Mouse (Mus musculus) embryonic stem cell, embryonic (primary cell): ENCODE measurements around the gene Acap2.

Experiments used
- CTCF ChIA-PET, 4 experiments: fragments of 300-600 bp in 2 of 4; fragments of 350-600 bp in 2 of 4; sonication (Branson Sonifier 250); formaldehyde crosslinking; loops; one replicate each; lab custom pipeline; 2022; ENCODE audit warnings: inconsistent platforms in 2 of 4; lab: Charles Lee
- POLR2A ChIA-PET, 4 experiments: fragments of 300-600 bp in 2 of 4; fragments of 350-600 bp in 2 of 4; sonication (Branson Sonifier 250); formaldehyde crosslinking; loops; one replicate each; lab custom pipeline; 2022; ENCODE audit warnings: antibody characterized with exemption in 4 of 4, inconsistent platforms in 1 of 4; lab: Charles Lee

Gene Acap2

GRCm38 (mm10) chr16:31215271-31215670, 14.2 kb upstream of the Acap2 start:
- CTCF ChIA-PET, result no interaction called here
- POLR2A ChIA-PET, result interaction anchor here in 1 of 4 experiments (0.9 to 1.3 kb wide), 2 partner anchors 12 to 14 kb away, joined by 3 to 6 read pairs; partner anchors contain the start of gene Acap2

- POLR2A ChIA-PET, result no interaction called here
- CTCF ChIA-PET, result interaction anchor here in 1 of 4 experiments (0.5 kb wide), 1 partner anchor 200 kb away, joined by 7 read pairs; no protein-coding TSS in a partner anchor
These were observed 12.4 kb upstream of the Acap2 start for GRCm38 (mm10) chr16:31213463-31213862.

GRCm38 (mm10) chr16:31211503-31211902, 10.5 kb upstream of the Acap2 start:
- CTCF ChIA-PET, result no interaction called here
- POLR2A ChIA-PET, result interaction anchor here in 2 of 4 experiments (0.6 to 0.8 kb wide), 2 partner anchors 82 to 174 kb away, joined by 3 read pairs; no protein-coding TSS in a partner anchor

- ChIA-PET CTCF (no interaction called here), POLR2A (interaction anchor here in 1 of 4 experiments (1.5 kb wide), 1 partner anchor 89 kb away, joined by 6 read pairs; no protein-coding TSS in a partner anchor)
These were observed 9.4 kb upstream of the Acap2 start for GRCm38 (mm10) chr16:31210453-31210852.

- ChIA-PET CTCF (interaction anchor here in 1 of 4 experiments (1.1 kb wide), 1 partner anchor 10 kb away, joined by 3 read pairs; no protein-coding TSS in a partner anchor), POLR2A (interaction anchor here in 3 of 4 experiments (0.7 to 1.6 kb wide), 3 partner anchors 10 to 90 kb away, joined by 3 to 6 read pairs (median 4); no protein-coding TSS in a partner anchor)
These were observed 8.9 kb upstream of the Acap2 start for GRCm38 (mm10) chr16:31209911-31210310.

- ChIA-PET POLR2A (interaction anchor here in 3 of 4 experiments (0.6 to 1.4 kb wide), 5 partner anchors 14 to 137 kb away, joined by 3 to 4 read pairs (median 3); no protein-coding TSS in a partner anchor), CTCF (interaction anchor here in 1 of 4 experiments (0.6 kb wide), 1 partner anchor 143 kb away, joined by 3 read pairs; no protein-coding TSS in a partner anchor)
These were observed 4.7 kb upstream of the Acap2 start for GRCm38 (mm10) chr16:31205726-31206125.

GRCm38 (mm10) chr16:31205187-31205586, 4.1 kb upstream of the Acap2 start:
- CTCF ChIA-PET, result no interaction called here

GRCm38 (mm10) chr16:31204216-31204615, 3.2 kb upstream of the Acap2 start:
- CTCF ChIA-PET, result interaction anchor here in 2 of 4 experiments (0.5 to 1.2 kb wide), 2 partner anchors 97 to 134 kb away, joined by 5 read pairs; no protein-coding TSS in a partner anchor
- POLR2A ChIA-PET, result interaction anchor here in 1 of 4 experiments (1.4 kb wide), 1 partner anchor 11 kb away, joined by 3 read pairs; no protein-coding TSS in a partner anchor

More at GRCm38 (mm10) chr16:31205187-31205586, 4.1 kb upstream of the Acap2 start:
- POLR2A ChIA-PET, result interaction anchor here in 3 of 4 experiments (0.6 to 1.4 kb wide), 5 partner anchors 14 to 138 kb away, joined by 3 to 4 read pairs (median 3); no protein-coding TSS in a partner anchor

- ChIA-PET CTCF (interaction anchor here in 2 of 4 experiments (0.6 to 1.7 kb wide), 3 partner anchors 10 to 681 kb away, joined by 4 to 6 read pairs (median 5); no protein-coding TSS in a partner anchor), POLR2A (interaction anchor here in 3 of 4 experiments (0.8 to 2.5 kb wide), 36 partner anchors 10 to 507 kb away, joined by 3 to 11 read pairs (median 4); partner anchors contain the start of gene Xxylt1 (in 1 of the 3))
These were observed 659 bp upstream of the Acap2 start for GRCm38 (mm10) chr16:31201704-31202103.

GRCm38 (mm10) chr16:31199926-31200789, 887 bp downstream of the Acap2 start:
- ChIA-PET POLR2A (interaction anchor here (0.5 to 2.5 kb wide), 37 partner anchors 8 to 506 kb away, joined by 3 to 11 read pairs (median 4); partner anchors contain the start of gene Xxylt1 (in 2 of the 4)), CTCF (interaction anchor here in 2 of 4 experiments (0.8 to 1.7 kb wide), 5 partner anchors 9 to 680 kb away, joined by 3 to 5 read pairs (median 3); no protein-coding TSS in a partner anchor)

- ChIA-PET CTCF (interaction anchor here in 2 of 4 experiments (0.7 to 1.2 kb wide), 4 partner anchors 10 to 504 kb away, joined by 3 read pairs; no protein-coding TSS in a partner anchor), POLR2A (interaction anchor here (0.5 to 2.5 kb wide), 14 partner anchors 8 to 371 kb away, joined by 3 to 11 read pairs (median 3); partner anchors contain the start of gene Xxylt1 (in 1 of the 4))
These were observed 1.5 kb downstream of the Acap2 start for GRCm38 (mm10) chr16:31199591-31199925.

GRCm38 (mm10) chr16:31196971-31197370, 4.1 kb downstream of the Acap2 start:
- ChIA-PET CTCF (no interaction called here), POLR2A (interaction anchor here in 1 of 4 experiments (0.7 kb wide), 1 partner anchor 70 kb away, joined by 6 read pairs; no protein-coding TSS in a partner anchor)

GRCm38 (mm10) chr16:31192526-31192925, 8.5 kb downstream of the Acap2 start:
- ChIA-PET POLR2A (interaction anchor here in 2 of 4 experiments (0.7 to 1.9 kb wide), 12 partner anchors 8 to 620 kb away, joined by 3 to 9 read pairs (median 3); partner anchors contain the start of genes Acap2 (in 2 of the 2) and Xxylt1 (in 1 of the 2)), CTCF (interaction anchor here in 2 of 4 experiments (0.5 to 0.6 kb wide), 2 partner anchors 21 to 270 kb away, joined by 3 to 9 read pairs; no protein-coding TSS in a partner anchor)

- ChIA-PET POLR2A (interaction anchor here in 3 of 4 experiments (0.6 to 1.9 kb wide), 13 partner anchors 9 to 1309 kb away, joined by 3 to 9 read pairs (median 3); partner anchors contain the start of genes Acap2 (in 3 of the 3) and Xxylt1 (in 1 of the 3)), CTCF (interaction anchor here in 1 of 4 experiments (0.7 kb wide), 1 partner anchor 10 kb away, joined by 6 read pairs; no protein-coding TSS in a partner anchor)
These were observed 9.2 kb downstream of the Acap2 start for GRCm38 (mm10) chr16:31191818-31192217.

- POLR2A ChIA-PET, result interaction anchor here in 1 of 4 experiments (1.9 kb wide), 1 partner anchor 11 kb away, joined by 9 read pairs; the partner anchor contains the start of gene Acap2
- CTCF ChIA-PET, result no interaction called here
These were observed 10.6 kb downstream of the Acap2 start for GRCm38 (mm10) chr16:31190426-31190825.

GRCm38 (mm10) chr16:31189291-31189690, 11.8 kb downstream of the Acap2 start:
- ChIA-PET POLR2A (interaction anchor here in 1 of 4 experiments (1.4 kb wide), 1 partner anchor 12 kb away, joined by 4 read pairs; the partner anchor contains the start of gene Acap2), CTCF (interaction anchor here in 1 of 4 experiments (0.7 kb wide), 1 partner anchor 1341 kb away, joined by 12 read pairs; no protein-coding TSS in a partner anchor)

- ChIA-PET CTCF (interaction anchor here in 1 of 4 experiments (0.7 kb wide), 1 partner anchor 1340 kb away, joined by 12 read pairs; no protein-coding TSS in a partner anchor), POLR2A (interaction anchor here in 1 of 4 experiments (1.4 kb wide), 1 partner anchor 12 kb away, joined by 4 read pairs; the partner anchor contains the start of gene Acap2)
These were observed 12.2 kb downstream of the Acap2 start for GRCm38 (mm10) chr16:31188799-31189198.
